Mouse (Mus musculus) bone marrow macrophage, adult 2 months (primary cell): ENCODE data around the gene Hmcn2.

Experiments used
- CTCF ChIP-seq: IDR thresholded peaks from 2 replicates; pipeline ENCODE4 v1.5.1; 2012; ENCODE audit warnings: low read depth, mild to moderate bottlenecking, low read length, moderate library complexity
- POLR2A ChIP-seq: IDR thresholded peaks from 2 replicates; pipeline ENCODE4 v1.6.1; 2012; ENCODE audit warnings: mild to moderate bottlenecking, low read depth, low read length, borderline replicate concordance

DNA sequence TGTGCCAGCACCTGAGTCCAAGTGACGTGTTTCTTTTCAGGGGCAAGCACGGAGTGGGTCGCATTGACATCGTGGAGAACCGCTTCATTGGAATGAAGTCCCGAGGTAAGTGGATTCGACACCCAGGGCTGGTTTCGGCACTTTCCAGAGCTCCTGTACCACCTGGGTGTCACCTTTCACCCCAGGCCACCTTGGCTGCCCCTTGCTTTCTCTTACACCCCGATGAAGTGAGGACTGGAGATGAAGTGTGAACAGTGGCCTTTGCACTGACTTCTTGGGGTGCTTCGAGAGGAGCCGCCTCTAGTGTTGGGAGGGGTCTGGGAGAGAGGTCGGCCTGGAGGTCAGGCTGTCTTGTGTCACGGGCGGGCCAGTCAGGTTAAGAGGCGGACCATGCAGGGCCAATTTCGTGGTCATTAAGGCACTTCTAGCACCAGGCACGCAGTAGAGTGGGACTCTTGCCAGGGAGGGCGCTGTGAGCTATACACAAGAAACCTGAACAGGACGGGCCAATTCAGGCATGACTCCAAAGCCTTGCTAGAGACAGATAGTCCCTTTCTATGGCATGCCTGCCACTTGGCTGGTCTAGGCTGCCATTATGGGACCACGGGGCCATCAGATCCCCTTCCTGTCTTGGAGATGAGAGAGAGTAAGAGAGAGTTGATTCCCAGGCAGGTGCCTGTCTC lies 187.4 kb downstream of the Hmcn2 start:
- TF ChIP-seq POLR2A (no peak), CTCF (no peak)
